Mouse (Mus musculus) kidney, embryonic 15.5 days (tissue): ENCODE data around the gene Ccdc88a. TPM values are rescaled to one million over a fixed set of nuclear protein-coding genes. Genes with fewer than 3 reads are reported as not detected.
A peak's percentile ranks its signal among the peaks of the same experiment; 100 is the strongest.

Source experiments
- ATAC-seq: fragments of 200-750 bp; cut with Nextera tagmentation; replicated peaks from 2 replicates; pipeline ENCODE4 v1.8.0; 2017; ENCODE audit warnings: moderate TSS enrichment; ENCODE audit not compliant: low FRiP score
- H3K27ac ChIP-seq: fragments of 300-500 bp; sonication (generic); 2 replicates; pipeline ENCODE4 v1.5.1; 2015; ENCODE audit warnings: mild to moderate bottlenecking, inconsistent platforms
- H3K27me3 ChIP-seq: fragments of 300-500 bp; sonication (generic); 2 replicates; pipeline ENCODE4 v1.6.1; 2015; ENCODE audit warnings: inconsistent platforms
- H3K36me3 ChIP-seq: fragments of 300-500 bp; sonication (generic); 2 replicates; pipeline ENCODE4 v1.6.1; 2015; ENCODE audit warnings: inconsistent platforms
- H3K4me1 ChIP-seq: fragments of 300-500 bp; sonication (generic); 2 replicates; pipeline ENCODE4 v1.6.1; 2015; ENCODE audit warnings: inconsistent platforms
- H3K4me2 ChIP-seq: fragments of 300-500 bp; sonication (generic); 2 replicates; pipeline ENCODE4 v1.6.1; 2015; ENCODE audit warnings: moderate library complexity, mild to moderate bottlenecking, inconsistent platforms
- H3K4me3 ChIP-seq: fragments of 300-500 bp; sonication (generic); replicated peaks from 2 replicates; pipeline ENCODE4 v1.5.1; 2015; ENCODE audit warnings: mild to moderate bottlenecking, inconsistent platforms
- H3K9ac ChIP-seq: fragments of 300-500 bp; sonication (generic); 2 replicates; pipeline ENCODE4 v1.6.1; 2015; ENCODE audit warnings: mild to moderate bottlenecking, inconsistent platforms
- H3K9me3 ChIP-seq: fragments of 300-500 bp; sonication (generic); replicated peaks from 2 replicates; pipeline ENCODE4 v1.6.1; 2016; ENCODE audit warnings: inconsistent platforms
- WGBS: fragments of 180-500 bp; shearing (Covaris S2); methylation state at CpG from one replicate; pipeline ENCODE4 v1.1.7; 2015; ENCODE audit warnings: mixed read lengths; 5-methylcytosine and 5-hydroxymethylcytosine counted together
- polyA plus RNA-seq: library from polyadenylated mRNA; unstranded; fragments of >200 nt; fragmentation: Nextera tagmentation; extraction: Ambion mirVana; gene quantifications from 2 replicates; pipeline ENCODE4 v1.2.1, GENCODE M21; 2015

Gene Ccdc88a
- polyA plus RNA-seq: 28.9 and 31.5 TPM in 2 replicates

DNA sequence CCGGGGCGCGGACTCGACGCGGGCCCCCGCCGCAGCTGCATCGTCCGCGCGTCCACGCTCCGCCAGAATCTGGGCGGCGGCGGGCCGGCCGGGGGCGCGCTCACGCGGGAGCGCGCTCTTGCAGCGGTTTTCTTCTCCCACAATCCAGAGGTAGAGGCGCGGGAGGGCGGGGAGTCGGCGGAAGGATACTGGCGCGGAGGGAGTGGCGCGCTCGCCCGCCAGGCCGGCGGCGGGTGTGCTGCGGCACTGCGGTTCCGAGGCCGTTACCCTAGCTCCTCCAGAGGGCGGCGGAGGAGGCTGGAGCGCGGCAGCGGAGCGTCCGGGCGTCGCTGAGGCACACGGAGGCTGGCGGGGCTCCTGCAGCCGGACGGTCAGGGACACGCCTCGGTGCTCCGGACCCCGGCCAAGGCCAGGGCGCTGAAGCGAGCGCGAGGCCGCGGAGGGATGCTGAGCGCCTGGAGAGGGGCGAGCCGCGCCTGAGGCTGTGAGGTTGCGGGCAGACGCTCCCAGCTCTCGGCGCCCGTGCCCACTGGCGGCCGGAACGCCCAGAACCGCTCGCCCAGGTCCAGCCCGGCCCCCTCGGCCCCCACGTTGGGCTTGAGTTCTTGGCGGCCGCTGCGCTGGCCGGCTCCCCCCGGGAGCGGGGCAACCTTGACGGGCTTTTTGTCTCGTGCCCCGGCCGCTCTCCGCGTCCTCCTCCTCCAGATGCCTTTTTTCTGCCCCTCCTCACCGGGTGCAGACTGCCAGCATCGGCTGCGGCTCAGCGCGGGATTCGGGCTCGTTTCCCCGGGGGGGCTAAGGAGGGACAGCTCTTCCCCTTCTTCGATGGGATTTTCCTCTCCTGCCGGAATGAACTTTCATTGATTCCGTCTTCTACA, at the start of gene Ccdc88a:
Gene Ccdc88a (plus strand): TSS at position 263 of the 878 bp plus-strand sequence.
- peak within 1 kb of the TSS; percentile 94 for H3K9ac ChIP-seq

DNA sequence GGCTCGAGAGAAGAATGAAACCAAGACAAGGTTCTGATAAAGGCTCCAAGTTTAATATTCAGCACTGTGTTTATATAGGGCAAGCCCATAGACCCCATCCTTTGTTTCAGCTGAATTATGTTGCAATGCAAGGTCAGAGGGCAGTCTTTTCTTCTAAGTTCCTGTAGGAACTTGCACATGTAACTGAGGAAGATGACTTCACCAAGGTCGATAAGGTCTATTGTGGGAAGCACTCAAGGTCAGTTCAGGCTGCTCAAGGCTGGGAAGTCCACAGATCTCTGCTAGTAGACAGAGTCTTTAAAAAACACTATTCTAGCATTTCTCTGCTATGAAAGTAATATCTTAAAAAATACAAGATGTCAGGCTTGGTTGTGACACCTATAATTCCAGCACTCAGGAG, 38.0 kb upstream of the Ccdc88a start:
- ATAC-seq: no peak
- no peak overlapping the region for H3K9ac ChIP-seq
- H3K4me2 ChIP-seq: no peak overlapping the region
- H3K27me3 ChIP-seq: no peaks in the 10 kb centered on the region
- H3K36me3 ChIP-seq: no peaks in the 10 kb centered on the region
- H3K4me1 ChIP-seq: no peaks in the 10 kb centered on the region
- no peaks in the 10 kb centered on the region for H3K9me3 ChIP-seq
- WGBS: 70% methylated on average over 2 of the region's 2 CpGs
- no peak overlapping the region for H3K27ac ChIP-seq
- H3K4me3 ChIP-seq: no peak overlapping the region

More for the DNA sequence above, at the start of gene Ccdc88a:
- peaks cover 8% of the 10 kb centered on the region; the same call in 1 of the 2 replicates for H3K36me3 ChIP-seq
- H3K27ac ChIP-seq: peak within 1 kb of the TSS; percentile 96
- peak within 1 kb of the TSS; percentile 75 for H3K4me2 ChIP-seq
- H3K27me3 ChIP-seq: no peaks in the 10 kb centered on the region
- WGBS: 0% methylated on average over 96 of the region's 107 CpGs
- H3K9me3 ChIP-seq: no peaks in the 10 kb centered on the region
- peaks cover 5% of the 10 kb centered on the region for H3K4me1 ChIP-seq
- peak within 1 kb of the TSS; percentile 95 for H3K4me3 ChIP-seq
- peak; percentile 98 for ATAC-seq

DNA sequence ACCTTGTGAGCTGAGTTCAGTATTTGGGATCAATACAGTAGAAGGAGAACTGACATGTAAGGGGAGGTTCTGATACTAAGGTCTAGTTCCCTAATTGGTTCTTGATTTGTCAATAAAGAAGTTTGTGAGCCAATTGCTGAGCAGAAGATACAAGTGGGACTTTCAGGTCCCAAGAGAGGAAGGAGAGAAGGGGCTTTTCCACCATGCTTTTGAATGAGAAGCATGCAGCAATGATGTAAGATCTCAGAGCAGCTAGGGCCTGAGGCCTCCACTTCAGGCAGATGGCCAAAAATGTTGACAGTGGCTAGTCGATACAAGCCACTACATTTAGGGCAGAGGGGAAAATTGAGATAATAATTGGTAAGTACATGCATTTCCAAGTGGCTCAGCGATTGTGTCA, 32.2 kb upstream of the Ccdc88a start:
- Histone ChIP-seq H3K27ac (no peak overlapping the region), H3K9ac (no peak overlapping the region), H3K4me1 (no peaks in the 10 kb centered on the region), H3K27me3 (no peaks in the 10 kb centered on the region), H3K4me3 (no peak overlapping the region), H3K9me3 (no peaks in the 10 kb centered on the region), H3K4me2 (no peak overlapping the region), H3K36me3 (no peaks in the 10 kb centered on the region)
- 73% methylated on average over 2 of the region's 2 CpGs for WGBS
- no peak for ATAC-seq

DNA sequence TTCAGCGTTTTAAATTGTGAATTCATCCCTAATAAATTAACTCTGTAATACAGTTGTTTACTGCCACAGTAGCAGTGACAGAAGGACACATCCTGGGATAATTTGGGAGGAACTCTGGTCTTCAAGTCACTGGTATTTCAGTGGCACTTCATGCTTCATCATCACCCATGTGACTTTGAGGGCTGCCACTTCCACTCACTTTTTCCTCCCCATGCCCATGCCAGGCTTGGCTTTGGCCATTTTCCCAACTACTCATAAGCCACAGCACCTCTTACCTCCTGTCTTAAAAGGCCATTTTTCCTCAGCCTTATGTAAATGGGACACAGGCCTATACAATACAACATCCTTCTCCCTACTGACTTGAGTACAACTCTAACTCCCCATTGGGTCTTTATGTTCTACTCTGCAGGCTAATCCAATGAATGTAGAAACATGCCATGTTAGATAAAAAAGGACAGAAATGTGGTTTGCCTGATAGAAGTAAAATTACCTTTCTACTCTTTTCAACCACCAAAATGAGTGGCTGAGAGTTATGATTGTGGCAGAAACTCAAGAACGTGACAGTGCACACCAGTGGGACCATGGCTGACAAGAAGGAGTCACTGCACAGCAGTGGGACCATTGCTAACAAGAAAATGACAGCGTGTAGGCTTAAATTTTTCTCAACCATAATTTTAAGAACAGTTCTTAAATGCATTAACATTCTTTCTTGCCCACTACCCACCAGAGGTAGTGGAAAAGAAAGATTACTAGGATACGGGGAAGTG, 28.4 kb upstream of the Ccdc88a start:
- 74% methylated on average over 4 of the region's 4 CpGs for WGBS

DNA sequence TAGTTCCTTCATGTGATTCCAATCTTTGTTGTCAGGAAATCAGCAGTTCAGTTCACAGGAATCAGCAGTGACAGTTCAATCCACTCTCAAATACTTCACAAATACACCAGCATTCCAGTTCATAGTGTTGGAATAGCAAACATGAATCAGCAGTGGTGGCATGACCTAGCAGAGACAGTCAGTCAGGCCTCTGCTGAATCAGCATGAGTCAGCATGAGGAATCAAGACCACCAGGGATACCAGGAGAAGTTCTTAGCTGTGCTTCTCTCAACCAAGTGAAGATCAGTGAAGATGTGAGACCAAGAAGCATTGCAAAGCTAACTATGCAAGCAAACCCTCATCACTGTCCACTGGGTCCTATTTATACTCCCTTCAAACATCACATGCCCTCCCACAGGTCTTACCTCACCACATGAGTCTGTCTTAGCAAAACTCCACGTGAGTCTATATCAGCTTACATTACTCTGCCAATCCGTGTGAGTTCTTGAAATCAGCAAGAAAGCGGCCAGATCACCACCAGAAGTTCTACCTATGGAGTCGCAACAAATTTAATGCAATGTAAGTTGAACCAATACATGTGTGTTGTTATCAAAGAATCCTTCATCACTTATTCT, 27.7 kb upstream of the Ccdc88a start:
- Histone ChIP-seq H3K27me3 (no peaks in the 10 kb centered on the region), H3K4me2 (no peak overlapping the region), H3K27ac (no peak overlapping the region), H3K4me3 (no peak overlapping the region), H3K9ac (no peak overlapping the region), H3K36me3 (no peaks in the 10 kb centered on the region), H3K9me3 (no peaks in the 10 kb centered on the region), H3K4me1 (no peaks in the 10 kb centered on the region)
- no peak for ATAC-seq
- 77% methylated on average over 4 of the region's 4 CpGs for WGBS

More for the DNA sequence above, 28.4 kb upstream of the Ccdc88a start:
- no peak overlapping the region for H3K27ac ChIP-seq
- no peak overlapping the region for H3K9ac ChIP-seq
- no peaks in the 10 kb centered on the region for H3K36me3 ChIP-seq
- no peaks in the 10 kb centered on the region for H3K9me3 ChIP-seq
- H3K4me1 ChIP-seq: no peaks in the 10 kb centered on the region
- H3K27me3 ChIP-seq: no peaks in the 10 kb centered on the region
- no peak overlapping the region for H3K4me2 ChIP-seq
- no peak for ATAC-seq
- no peak overlapping the region for H3K4me3 ChIP-seq

DNA sequence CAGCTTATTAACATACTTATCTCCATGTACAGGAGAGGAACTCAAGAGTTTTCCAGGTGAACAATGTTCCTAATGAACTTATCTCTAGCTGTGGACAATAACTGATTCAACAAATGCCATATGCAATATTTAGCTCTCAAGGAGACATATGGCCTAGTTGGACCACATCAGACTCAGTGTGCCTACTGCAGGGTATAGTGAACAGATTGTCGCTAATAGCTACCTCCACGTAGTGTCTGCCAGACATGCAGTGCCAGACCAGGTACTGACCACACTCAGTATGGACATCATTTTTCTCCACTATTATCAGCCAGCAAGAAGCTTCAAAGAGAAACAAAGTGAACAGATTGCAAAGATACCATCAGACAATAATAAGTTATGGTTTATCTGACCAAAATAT, 22.6 kb upstream of the Ccdc88a start:
- H3K4me2 ChIP-seq: no peak overlapping the region
- ATAC-seq: no peak
- H3K4me1 ChIP-seq: no peaks in the 10 kb centered on the region
- no peak overlapping the region for H3K27ac ChIP-seq
- 89% methylated on average over 2 of the region's 2 CpGs for WGBS
- H3K4me3 ChIP-seq: no peak overlapping the region
- no peaks in the 10 kb centered on the region for H3K27me3 ChIP-seq
- no peaks in the 10 kb centered on the region for H3K36me3 ChIP-seq
- no peaks in the 10 kb centered on the region for H3K9me3 ChIP-seq
- no peak overlapping the region for H3K9ac ChIP-seq

DNA sequence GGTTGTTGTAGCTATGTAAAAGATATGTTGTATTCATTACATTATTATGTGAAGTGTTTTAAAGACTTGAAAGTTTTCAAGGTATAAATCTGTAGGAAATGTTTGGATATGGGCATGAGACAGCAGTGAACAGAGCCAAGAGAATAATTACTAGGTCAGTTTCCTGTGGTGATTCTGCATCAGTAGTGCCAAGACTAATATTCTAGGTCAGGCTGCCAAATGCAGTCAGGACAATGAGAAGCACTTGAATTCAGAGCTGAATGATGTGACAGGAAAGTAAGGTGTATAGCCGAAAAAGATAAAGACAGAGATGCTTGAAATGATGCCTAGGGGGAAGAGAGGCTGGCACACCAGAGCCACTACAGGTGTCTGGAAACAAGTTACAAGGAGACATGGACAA, 21.2 kb upstream of the Ccdc88a start:
- Histone ChIP-seq H3K27me3 (no peaks in the 10 kb centered on the region), H3K9ac (no peak overlapping the region), H3K36me3 (no peaks in the 10 kb centered on the region), H3K4me2 (no peak overlapping the region), H3K9me3 (no peaks in the 10 kb centered on the region), H3K4me3 (no peak overlapping the region), H3K4me1 (no peaks in the 10 kb centered on the region), H3K27ac (no peak overlapping the region)
- ATAC-seq: no peak
- WGBS: 83% methylated on average over 1 of the region's 1 CpGs

DNA sequence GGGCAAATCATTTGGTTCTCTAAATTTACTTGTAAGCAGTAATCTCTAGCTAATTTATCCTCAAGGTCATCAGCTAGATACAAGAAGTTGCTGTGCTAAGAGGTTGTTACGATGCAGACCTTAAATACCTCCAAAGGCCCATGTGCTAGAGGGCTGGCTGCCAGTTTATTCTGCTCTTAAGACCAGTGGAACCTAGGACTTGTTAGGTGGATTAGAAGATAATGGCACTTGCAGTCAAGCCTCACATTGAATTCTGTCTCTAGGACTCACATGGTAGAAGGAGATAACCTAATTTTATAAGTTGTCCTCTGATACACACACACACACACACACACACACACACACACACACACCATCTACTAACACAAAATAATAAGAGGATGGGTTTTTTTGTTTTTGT, 5.3 kb upstream of the Ccdc88a start:
- Histone ChIP-seq H3K27ac (no peak overlapping the region), H3K36me3 (no peaks in the 10 kb centered on the region), H3K4me1 (no peaks in the 10 kb centered on the region), H3K9ac (no peak overlapping the region), H3K9me3 (no peaks in the 10 kb centered on the region), H3K4me3 (no peak overlapping the region), H3K27me3 (no peaks in the 10 kb centered on the region), H3K4me2 (no peak overlapping the region)
- 86% methylated on average over 1 of the region's 1 CpGs for WGBS
- ATAC-seq: no peak

DNA sequence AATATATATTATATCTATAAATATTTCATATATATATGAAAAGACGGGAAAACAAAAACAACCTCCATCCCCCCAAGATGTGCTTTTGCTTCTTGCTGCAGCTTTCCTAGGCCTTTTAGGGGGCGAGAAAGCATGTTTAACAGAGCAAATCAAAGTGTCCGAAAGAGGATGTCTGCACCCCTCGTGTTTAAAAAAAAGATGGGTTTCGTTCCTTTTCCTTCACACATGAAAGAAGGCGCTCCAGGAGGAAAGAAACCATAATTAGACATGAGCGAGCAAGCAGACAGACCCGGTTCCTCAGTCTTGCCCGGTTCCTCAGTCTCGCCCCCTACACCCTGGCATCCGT, 435 bp upstream of the Ccdc88a start:
- peaks cover 8% of the 10 kb centered on the region; the same call in 1 of the 2 replicates for H3K36me3 ChIP-seq
- 3% methylated on average over 11 of the region's 11 CpGs for WGBS
- peak overlapping the region; percentile 96 for H3K27ac ChIP-seq
- ATAC-seq: no peak
- peaks cover 5% of the 10 kb centered on the region for H3K4me1 ChIP-seq
- H3K9ac ChIP-seq: peak overlapping the region; percentile 94
- H3K4me3 ChIP-seq: peak overlapping the region; percentile 95
- H3K9me3 ChIP-seq: no peaks in the 10 kb centered on the region
- peak overlapping the region; percentile 75 for H3K4me2 ChIP-seq
- no peaks in the 10 kb centered on the region for H3K27me3 ChIP-seq

DNA sequence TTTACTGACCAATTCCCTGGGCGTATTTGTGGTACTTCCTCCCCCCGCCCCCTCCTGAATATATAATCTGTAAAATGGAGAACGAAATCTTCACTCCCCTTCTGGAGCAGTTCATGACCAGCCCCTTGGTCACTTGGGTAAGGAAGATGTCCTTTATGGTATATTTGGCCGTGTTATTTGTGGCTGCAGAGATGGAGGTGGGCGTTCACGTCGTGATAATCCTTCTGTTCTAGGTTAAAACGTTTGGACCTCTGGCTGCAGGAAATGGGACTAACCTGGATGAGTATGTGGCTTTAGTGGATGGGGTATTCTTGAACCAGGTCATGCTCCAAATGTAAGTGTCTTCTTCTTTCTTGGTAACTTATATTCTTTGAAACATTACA, 807 bp downstream of the Ccdc88a start:
- H3K9ac ChIP-seq: peak overlapping the region; percentile 94
- ATAC-seq: peak; percentile 4; the same call in 1 of the 2 replicates
- H3K4me3 ChIP-seq: peak overlapping the region; percentile 95
- H3K4me1 ChIP-seq: peaks cover 5% of the 10 kb centered on the region
- peak overlapping the region; percentile 75 for H3K4me2 ChIP-seq
- peak overlapping the region; percentile 96 for H3K27ac ChIP-seq
- H3K9me3 ChIP-seq: no peaks in the 10 kb centered on the region
- no peaks in the 10 kb centered on the region for H3K27me3 ChIP-seq
- peaks cover 8% of the 10 kb centered on the region; the same call in 1 of the 2 replicates for H3K36me3 ChIP-seq
- under 1% methylated on average over 8 of the region's 8 CpGs for WGBS

DNA sequence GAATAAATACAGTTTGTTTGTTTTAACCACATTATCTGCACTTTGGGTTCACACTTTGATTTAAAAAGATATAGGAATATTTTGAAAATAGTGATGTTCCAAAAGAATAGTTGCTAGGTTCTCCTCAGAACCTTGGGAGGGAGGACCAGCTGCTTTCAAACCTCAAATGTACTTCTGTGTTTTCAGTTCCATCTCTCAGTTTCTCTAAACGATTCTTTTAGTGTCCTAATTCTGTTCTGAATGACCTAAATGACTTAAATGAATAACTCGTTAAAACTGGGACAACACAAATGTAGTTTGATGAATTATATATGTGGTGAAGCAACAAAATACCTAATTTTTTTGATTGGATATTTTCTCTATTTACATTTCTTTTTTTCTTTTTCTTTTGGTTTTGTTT, 3.2 kb downstream of the Ccdc88a start:
- Histone ChIP-seq H3K4me3 (no peak overlapping the region), H3K27ac (no peak overlapping the region), H3K9ac (no peak overlapping the region), H3K9me3 (no peaks in the 10 kb centered on the region), H3K36me3 (peaks cover 8% of the 10 kb centered on the region; the same call in 1 of the 2 replicates), H3K4me1 (peaks cover 5% of the 10 kb centered on the region), H3K27me3 (no peaks in the 10 kb centered on the region), H3K4me2 (no peak overlapping the region)
- no peak for ATAC-seq
- WGBS: 77% methylated on average over 2 of the region's 2 CpGs

DNA sequence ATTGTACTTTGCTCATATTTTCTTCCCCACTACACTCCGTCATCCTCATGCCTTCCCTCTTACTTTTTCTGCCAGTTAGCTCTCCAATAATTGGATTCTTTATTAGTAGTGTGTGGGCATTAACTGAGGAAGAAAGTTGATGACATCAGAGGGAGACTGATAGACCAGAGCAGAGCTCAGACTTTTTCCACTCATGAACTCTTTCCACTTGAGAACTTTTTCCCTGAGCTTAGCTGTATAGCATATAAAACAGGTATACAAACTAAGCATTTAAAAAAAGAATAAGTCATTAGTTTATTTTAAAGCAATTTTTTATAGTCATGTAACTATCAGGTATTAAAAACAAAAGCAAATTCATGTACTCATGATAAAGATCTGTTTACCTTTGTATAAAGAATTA, 5.3 kb downstream of the Ccdc88a start:
- Histone ChIP-seq H3K27ac (no peak overlapping the region), H3K4me3 (no peak overlapping the region), H3K9ac (no peak overlapping the region), H3K4me2 (no peak overlapping the region), H3K36me3 (peaks cover 8% of the 10 kb centered on the region; the same call in 1 of the 2 replicates), H3K9me3 (no peaks in the 10 kb centered on the region), H3K27me3 (no peaks in the 10 kb centered on the region), H3K4me1 (peaks cover 5% of the 10 kb centered on the region)
- WGBS: 96% methylated on average over 1 of the region's 1 CpGs
- no peak for ATAC-seq
